Mouse (Mus musculus): ENCODE measurements around the gene Dennd5a. TPM values are rescaled to one million over a fixed set of nuclear protein-coding genes. Genes with fewer than 3 reads are reported as not detected.

The Dennd5a gene
- total RNA-seq, 2 experiments from 2014 or later: 26.3 to 54.6 TPM

DNA sequence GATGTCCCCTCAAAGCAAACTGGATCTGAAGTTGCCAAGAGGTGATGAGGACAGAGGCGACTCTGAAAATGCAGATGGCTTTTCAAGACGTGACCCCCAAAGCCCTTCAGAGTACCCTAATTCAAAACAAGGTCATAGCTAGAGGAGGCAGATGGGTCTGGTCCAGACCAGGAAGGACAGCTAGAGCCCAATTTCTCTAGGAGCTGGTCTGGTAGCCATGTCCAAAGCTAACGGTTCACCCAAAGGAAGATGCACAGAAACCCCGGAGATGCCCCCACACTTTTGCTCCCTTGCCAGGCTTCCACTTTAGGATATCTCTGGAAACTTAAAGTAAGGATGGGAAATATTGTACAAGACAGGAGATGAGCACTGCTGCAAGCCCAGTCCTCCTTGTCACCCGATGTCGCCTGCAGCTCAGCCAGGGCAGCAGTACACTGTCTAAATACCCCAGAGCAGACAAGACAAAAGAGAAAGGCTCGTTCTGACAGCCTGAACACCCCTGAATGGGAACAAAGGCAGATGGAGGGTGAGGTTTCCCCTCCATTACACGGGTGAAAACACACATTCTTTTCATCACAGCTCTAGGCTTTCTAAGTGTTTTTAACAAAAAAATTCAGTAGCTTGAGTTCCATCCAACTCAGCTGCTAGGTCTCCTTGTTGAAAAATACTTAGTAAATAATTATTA is 110.4 kb downstream of the Dennd5a start:
- no peak for ATAC-seq (replicated peaks; ENCODE audit: low FRiP score, poor library complexity, severe bottlenecking)

DNA sequence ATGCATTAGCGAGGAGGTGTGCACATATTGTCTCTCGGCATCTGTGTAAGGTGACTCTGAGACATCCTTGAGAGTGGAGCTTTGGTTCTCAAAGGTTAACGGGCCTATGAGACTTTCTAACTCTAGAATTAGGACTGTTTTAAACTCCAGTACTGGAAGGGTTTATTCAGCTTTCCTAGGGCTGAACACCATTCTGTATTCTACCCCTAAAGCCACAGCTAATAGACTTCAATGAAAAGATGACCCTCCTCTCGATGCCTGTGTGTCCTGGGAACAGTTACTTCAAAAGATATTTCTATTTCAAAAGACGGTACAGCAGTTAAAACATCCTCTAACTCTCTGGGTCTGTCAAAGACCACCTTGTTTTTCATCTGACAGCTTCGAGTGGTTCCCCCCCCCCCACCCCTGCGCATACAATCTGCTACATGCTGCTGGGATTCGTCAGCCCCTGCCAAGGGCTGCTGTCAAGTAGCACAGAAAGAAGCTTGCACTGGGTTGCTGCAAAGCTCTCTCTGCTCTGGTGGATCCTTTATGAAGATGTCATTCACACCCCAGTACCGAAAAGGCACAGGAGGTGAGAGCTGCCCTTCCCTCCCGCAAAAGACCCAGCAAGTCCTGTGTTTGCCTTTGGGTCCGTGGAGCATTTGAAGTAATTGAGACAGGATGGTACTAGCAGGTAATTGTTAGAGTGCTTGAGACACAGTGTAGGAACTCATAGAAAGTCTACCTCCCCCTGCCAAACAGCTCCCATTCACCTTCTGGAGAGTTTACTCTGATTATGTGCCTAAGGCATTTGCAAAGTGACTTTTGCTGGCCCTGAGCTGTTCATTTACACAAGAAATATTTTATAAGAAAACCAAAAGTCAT is 111.2 kb downstream of the Dennd5a start:
- ATAC-seq (replicated peaks; ENCODE audit: low FRiP score, poor library complexity, severe bottlenecking): no peak

DNA sequence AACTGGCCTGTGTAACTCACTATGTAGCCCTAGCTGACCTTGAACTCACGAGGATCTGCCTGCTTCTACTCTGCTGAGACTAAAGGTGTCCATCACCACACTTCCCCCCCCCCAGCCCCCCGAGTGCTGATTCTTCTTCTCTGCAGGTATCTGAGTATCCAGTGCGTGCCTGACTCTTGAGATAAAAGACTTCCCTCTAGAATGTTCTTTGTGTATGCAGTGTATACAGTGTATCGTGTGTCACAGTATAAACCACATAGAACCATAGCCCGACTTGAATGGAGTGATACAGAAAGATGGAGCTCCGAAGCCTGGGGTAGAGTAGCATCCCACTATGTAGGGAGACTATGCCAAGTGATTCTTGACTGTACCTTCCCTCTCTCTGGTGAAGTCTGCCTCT is 116.2 kb downstream of the Dennd5a start:
- no peak for ATAC-seq (replicated peaks; ENCODE audit: low FRiP score, poor library complexity, severe bottlenecking)

Other genes starting within 250 kb of the Dennd5a start
- not detected in 2 replicates for gene BC051019, start 236.6 kb downstream of the Dennd5a start, total RNA-seq (2015; ENCODE audit: low replicate concordance)
- gene BC051019, start 236.6 kb downstream of the Dennd5a start, total RNA-seq (2017; ENCODE audit: low replicate concordance): not detected in 2 replicates
- gene Ascl3, start 228.7 kb downstream of the Dennd5a start, total RNA-seq (2015; ENCODE audit: low replicate concordance): not detected in 2 replicates
- gene Ascl3, start 228.7 kb downstream of the Dennd5a start, total RNA-seq (2017; ENCODE audit: low replicate concordance): not detected in 2 replicates
- 30.7 and 31.8 TPM in 2 replicates for gene Tmem9b, start 207.6 kb downstream of the Dennd5a start, total RNA-seq (2015; ENCODE audit: low replicate concordance)
- 13.0 and 18.7 TPM in 2 replicates for gene Tmem9b, start 207.6 kb downstream of the Dennd5a start, total RNA-seq (2017; ENCODE audit: low replicate concordance)
- gene Nrip3, start 178.4 kb downstream of the Dennd5a start, total RNA-seq (2015; ENCODE audit: low replicate concordance): 10.7 and 14.0 TPM in 2 replicates
- 9.9 and 19.9 TPM in 2 replicates for gene Nrip3, start 178.4 kb downstream of the Dennd5a start, total RNA-seq (2017; ENCODE audit: low replicate concordance)
- not detected in 2 replicates for gene Scube2, start 94.8 kb downstream of the Dennd5a start, total RNA-seq (2015; ENCODE audit: low replicate concordance)
- not detected in 2 replicates for gene Scube2, start 94.8 kb downstream of the Dennd5a start, total RNA-seq (2017; ENCODE audit: low replicate concordance)
- gene Tmem41b, start 26.5 kb upstream of the Dennd5a start, total RNA-seq (2015; ENCODE audit: low replicate concordance): 10.7 and 14.2 TPM in 2 replicates
- 19.3 and 25.2 TPM in 2 replicates for gene Tmem41b, start 26.5 kb upstream of the Dennd5a start, total RNA-seq (2017; ENCODE audit: low replicate concordance)
- 17.9 and 24.5 TPM in 2 replicates for gene Ipo7, start 57.8 kb upstream of the Dennd5a start, total RNA-seq (2015; ENCODE audit: low replicate concordance)
- gene Ipo7, start 57.8 kb upstream of the Dennd5a start, total RNA-seq (2017; ENCODE audit: low replicate concordance): 33.1 and 39.3 TPM in 2 replicates
- 16.1 and 22.1 TPM in 2 replicates for gene Zfp143, start 100.7 kb upstream of the Dennd5a start, total RNA-seq (2015; ENCODE audit: low replicate concordance)
- gene Zfp143, start 100.7 kb upstream of the Dennd5a start, total RNA-seq (2017; ENCODE audit: low replicate concordance): 14.6 and 16.7 TPM in 2 replicates
- 8.5 and 21.9 TPM in 2 replicates for gene Wee1, start 161.6 kb upstream of the Dennd5a start, total RNA-seq (2015; ENCODE audit: low replicate concordance)
- 6.8 and 9.5 TPM in 2 replicates for gene Wee1, start 161.6 kb upstream of the Dennd5a start, total RNA-seq (2017; ENCODE audit: low replicate concordance)

All from erythroblast, adult 5-6 weeks (primary cell).